Mouse (Mus musculus) neural tube, embryonic 13.5 days (tissue): Measurements from ENCODE around the gene Irf2. TPM values are rescaled to one million over a fixed set of nuclear protein-coding genes. Genes with fewer than 3 reads are reported as not detected.

ENCODE experiments used
- ATAC-seq: fragments of 200-750 bp; cut with Nextera tagmentation; 2 replicates; pipeline ENCODE4 v1.8.0; 2017; ENCODE audit warnings: low read depth, mild to moderate bottlenecking, moderate TSS enrichment, moderate library complexity
- H3K27ac ChIP-seq: fragments of 300-500 bp; sonication (generic); replicated peaks from 2 replicates; pipeline ENCODE4 v1.5.1; 2015; ENCODE audit warnings: moderate library complexity, mild to moderate bottlenecking, inconsistent platforms
- H3K27me3 ChIP-seq: fragments of 300-500 bp; sonication (generic); 2 replicates; pipeline ENCODE4 v1.6.1; 2015; ENCODE audit warnings: mild to moderate bottlenecking, inconsistent platforms
- H3K36me3 ChIP-seq: fragments of 300-500 bp; sonication (generic); 2 replicates; pipeline ENCODE4 v1.6.1; 2015; ENCODE audit warnings: mild to moderate bottlenecking, inconsistent platforms
- H3K4me1 ChIP-seq: fragments of 300-500 bp; sonication (generic); replicated peaks from 2 replicates; pipeline ENCODE4 v1.6.1; 2015; ENCODE audit warnings: inconsistent platforms
- H3K4me2 ChIP-seq: fragments of 300-500 bp; sonication (generic); 2 replicates; pipeline ENCODE4 v1.6.1; 2015; ENCODE audit warnings: inconsistent platforms, mild to moderate bottlenecking, moderate library complexity
- H3K4me3 ChIP-seq: fragments of 300-500 bp; sonication (generic); 2 replicates; pipeline ENCODE4 v1.5.1; 2015; ENCODE audit warnings: mild to moderate bottlenecking, inconsistent platforms
- H3K9ac ChIP-seq: fragments of 300-500 bp; sonication (generic); 2 replicates; pipeline ENCODE4 v1.6.1; 2015; ENCODE audit warnings: moderate library complexity, mild to moderate bottlenecking, inconsistent platforms
- H3K9me3 ChIP-seq: fragments of 300-500 bp; sonication (generic); 2 replicates; pipeline ENCODE4 v1.6.1; 2016; ENCODE audit warnings: inconsistent platforms
- WGBS: fragments of 180-500 bp; shearing (Covaris S2); methylation state at CpG from one replicate; pipeline ENCODE4 v1.1.7; 2015; 5-methylcytosine and 5-hydroxymethylcytosine counted together
- polyA plus RNA-seq: library from polyadenylated mRNA; unstranded; fragments of >200 nt; fragmentation: Nextera tagmentation; extraction: Ambion mirVana; gene quantifications from 2 replicates; pipeline ENCODE4 v1.2.1, GENCODE M21; 2015

Irf2 gene
- polyA plus RNA-seq, 1 experiment from 2014 or later: 13.5 TPM

GRCm38 (mm10) chr8:46818106-46818989 is 78.8 kb downstream of the Irf2 start:
- 0 out of 2 replicates have a peak, but pooled peaks cover 6% of the 10 kb centered on the region for H3K4me1 ChIP-seq
- no peak overlapping the region for H3K9ac ChIP-seq
- H3K9me3 ChIP-seq: no peaks in the 10 kb centered on the region
- no peak overlapping the region for H3K4me3 ChIP-seq
- ATAC-seq: no peak
- peaks cover 22% of the 10 kb centered on the region; the same call in 1 of the 2 replicates for H3K36me3 ChIP-seq
- 77% methylated on average over 14 of the region's 14 CpGs for WGBS
- no peaks in the 10 kb centered on the region for H3K27me3 ChIP-seq
- H3K4me2 ChIP-seq: no peak overlapping the region
- H3K27ac ChIP-seq: no peak overlapping the region

DNA sequence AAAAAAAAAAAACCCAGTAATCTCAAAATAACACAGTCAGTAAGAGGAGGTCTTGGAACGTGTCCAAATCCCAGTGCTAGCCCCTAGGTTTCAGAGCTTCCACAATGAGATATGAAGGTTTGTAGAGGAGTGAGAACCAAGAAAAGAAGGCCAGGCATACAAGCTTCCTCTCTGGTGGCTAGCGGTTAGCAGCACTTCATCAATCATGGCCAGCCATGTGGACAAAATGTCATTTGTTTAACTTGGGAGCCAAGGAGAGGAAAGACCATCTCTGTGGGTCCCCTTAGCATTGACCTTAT is 79.4 kb downstream of the Irf2 start:
- ATAC-seq: no peak

DNA sequence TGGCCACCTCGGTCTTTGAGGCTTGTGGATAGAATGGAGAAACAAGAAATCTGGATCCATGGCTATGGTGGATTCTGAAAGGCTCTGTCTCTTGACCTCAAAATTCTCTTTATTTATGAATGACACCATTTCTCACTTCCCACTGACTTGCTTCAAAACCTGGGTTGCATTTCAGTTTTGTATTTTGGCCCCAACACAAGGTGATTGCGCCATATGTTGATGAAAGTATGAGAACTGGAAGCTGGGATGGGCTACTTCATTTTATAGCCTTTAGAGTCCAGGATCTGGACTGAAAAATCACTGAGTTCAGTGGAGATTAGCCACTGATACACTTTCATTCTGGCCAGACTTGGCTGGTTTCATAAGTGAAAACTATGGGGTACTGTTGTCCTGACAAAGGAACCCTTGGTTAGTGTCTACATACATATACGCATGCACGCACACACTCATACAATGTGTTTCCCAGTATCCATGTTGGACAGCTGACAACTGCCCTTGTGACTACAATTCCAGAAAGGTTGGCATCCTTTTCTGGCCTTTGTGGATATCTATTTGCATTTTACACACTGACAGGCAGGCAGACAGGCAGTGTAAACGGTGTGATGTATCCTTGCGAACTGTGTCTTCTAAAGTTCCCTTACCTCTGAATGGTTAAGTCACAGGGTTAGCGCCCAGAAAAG is 89.3 kb downstream of the Irf2 start:
- no peaks in the 10 kb centered on the region for H3K9me3 ChIP-seq
- no peak overlapping the region for H3K27ac ChIP-seq
- H3K36me3 ChIP-seq: peaks cover 4% of the 10 kb centered on the region; the same call in 1 of the 2 replicates
- no peaks in the 10 kb centered on the region for H3K27me3 ChIP-seq
- H3K4me3 ChIP-seq: no peak overlapping the region
- ATAC-seq: no peak
- no peak overlapping the region for H3K4me2 ChIP-seq
- WGBS: 90% methylated on average over 7 of the region's 7 CpGs
- no peaks in the 10 kb centered on the region for H3K4me1 ChIP-seq
- H3K9ac ChIP-seq: no peak overlapping the region

More for the DNA sequence above, 79.4 kb downstream of the Irf2 start:
- Histone ChIP-seq H3K4me1 (0 out of 2 replicates have a peak, but pooled peaks cover 6% of the 10 kb centered on the region), H3K4me3 (no peak overlapping the region), H3K9ac (no peak overlapping the region), H3K27me3 (no peaks in the 10 kb centered on the region), H3K27ac (no peak overlapping the region), H3K36me3 (peaks cover 28% of the 10 kb centered on the region), H3K4me2 (no peak overlapping the region), H3K9me3 (no peaks in the 10 kb centered on the region)
- 66% methylated on average over 2 of the region's 2 CpGs for WGBS

DNA sequence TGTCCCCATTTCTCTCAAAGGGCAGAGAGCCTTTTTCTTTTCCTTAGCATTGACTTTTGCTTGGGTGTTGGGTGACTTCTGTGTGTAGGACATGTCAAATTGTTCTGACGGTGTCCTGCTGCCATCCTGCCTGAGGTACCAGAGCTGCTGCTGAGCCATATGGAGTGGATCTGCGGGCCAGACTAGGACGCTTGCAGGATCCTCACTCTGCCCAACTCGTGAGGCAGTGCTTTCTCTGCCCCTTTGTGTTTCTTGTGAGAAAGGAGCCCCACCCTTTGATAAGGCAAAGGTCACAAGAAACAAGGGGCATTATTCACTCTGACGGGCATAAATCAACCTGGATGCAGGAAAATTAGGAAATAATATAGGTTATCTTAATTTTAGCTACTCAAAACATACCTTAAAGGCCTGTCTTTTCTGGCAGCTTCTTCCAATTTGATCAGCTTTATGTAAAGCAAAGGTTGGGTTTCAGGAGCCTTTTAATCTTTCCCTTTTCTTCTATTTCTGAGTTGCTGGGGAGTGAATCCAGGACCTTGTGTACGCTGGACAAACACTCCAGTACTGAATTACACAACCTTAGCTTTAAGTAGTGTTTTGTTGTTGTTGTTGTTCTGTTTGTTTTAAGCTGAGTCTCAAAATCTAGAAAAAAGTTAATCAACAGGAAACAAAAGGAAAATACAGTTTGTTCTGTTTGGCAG is 90.0 kb downstream of the Irf2 start:
- Histone ChIP-seq H3K27ac (no peak overlapping the region), H3K9ac (no peak overlapping the region), H3K36me3 (no peaks in the 10 kb centered on the region), H3K27me3 (no peaks in the 10 kb centered on the region), H3K4me1 (no peaks in the 10 kb centered on the region), H3K4me3 (no peak overlapping the region), H3K9me3 (no peaks in the 10 kb centered on the region), H3K4me2 (no peak overlapping the region)
- 63% methylated on average over 6 of the region's 6 CpGs for WGBS
- no peak for ATAC-seq

DNA sequence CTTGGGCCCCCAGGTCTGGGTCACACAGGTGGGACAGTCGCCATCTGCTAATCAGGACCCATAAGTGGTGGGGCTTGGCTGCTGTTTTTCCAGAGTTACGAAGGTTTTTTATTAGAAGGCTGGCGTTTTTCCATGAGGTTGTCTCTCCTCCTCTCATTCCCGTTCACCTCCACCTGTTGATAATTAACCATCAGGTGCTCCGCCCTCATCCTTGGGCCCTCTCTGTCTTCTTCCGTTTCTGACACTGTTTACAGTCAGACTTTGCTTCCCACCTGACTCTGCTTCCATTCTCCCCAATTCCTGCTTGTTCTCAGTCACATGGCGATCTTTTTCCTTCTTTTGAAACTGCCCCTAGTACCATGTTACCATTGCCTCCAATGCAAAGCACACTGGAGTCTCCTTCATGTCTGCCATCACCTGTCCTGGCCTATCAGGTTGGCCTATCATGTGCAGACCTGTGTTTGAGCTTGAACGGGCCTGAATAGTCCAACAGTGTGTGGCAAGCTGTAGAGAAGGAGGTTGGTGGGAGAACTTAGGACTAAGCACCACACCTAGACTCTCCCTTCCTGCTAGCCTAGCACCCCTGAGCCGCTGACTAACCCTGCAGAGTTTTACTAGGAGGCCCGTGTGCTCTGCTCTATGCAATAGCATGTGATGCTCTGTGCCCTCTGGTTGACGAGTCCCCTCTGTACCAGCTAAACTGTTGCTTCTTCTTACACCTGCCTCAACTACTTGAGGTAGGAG is 90.8 kb downstream of the Irf2 start:
- H3K36me3 ChIP-seq: no peaks in the 10 kb centered on the region
- no peak overlapping the region for H3K4me3 ChIP-seq
- no peaks in the 10 kb centered on the region for H3K27me3 ChIP-seq
- H3K9me3 ChIP-seq: no peaks in the 10 kb centered on the region
- H3K27ac ChIP-seq: no peak overlapping the region
- no peak overlapping the region for H3K4me2 ChIP-seq
- H3K9ac ChIP-seq: no peak overlapping the region
- WGBS: 87% methylated on average over 11 of the region's 11 CpGs
- H3K4me1 ChIP-seq: no peaks in the 10 kb centered on the region
- ATAC-seq: no peak

DNA sequence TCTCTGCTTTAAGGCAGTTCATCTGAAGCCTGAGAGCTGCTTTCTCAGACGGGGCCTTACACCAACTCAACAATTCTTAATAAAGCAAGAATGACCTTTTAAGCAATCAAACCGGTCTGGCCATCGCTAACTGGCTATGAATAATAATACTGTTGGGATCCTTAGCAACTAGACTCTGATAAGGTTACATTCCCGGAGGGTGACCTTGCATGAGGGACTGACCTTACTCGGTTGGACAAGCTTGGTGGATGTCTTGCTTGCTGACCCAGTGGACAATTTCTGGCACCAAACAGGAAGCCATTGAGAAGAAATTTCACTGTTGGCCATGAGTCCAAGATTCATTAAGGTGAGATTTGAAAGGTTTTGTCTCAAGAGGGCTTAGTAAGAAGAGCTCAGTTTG is 92.4 kb downstream of the Irf2 start:
- Histone ChIP-seq H3K36me3 (no peaks in the 10 kb centered on the region), H3K27ac (no peak overlapping the region), H3K9me3 (no peaks in the 10 kb centered on the region), H3K27me3 (no peaks in the 10 kb centered on the region), H3K4me3 (no peak overlapping the region), H3K9ac (no peak overlapping the region), H3K4me2 (no peak overlapping the region), H3K4me1 (no peaks in the 10 kb centered on the region)
- 87% methylated on average over 5 of the region's 5 CpGs for WGBS
- ATAC-seq: no peak

DNA sequence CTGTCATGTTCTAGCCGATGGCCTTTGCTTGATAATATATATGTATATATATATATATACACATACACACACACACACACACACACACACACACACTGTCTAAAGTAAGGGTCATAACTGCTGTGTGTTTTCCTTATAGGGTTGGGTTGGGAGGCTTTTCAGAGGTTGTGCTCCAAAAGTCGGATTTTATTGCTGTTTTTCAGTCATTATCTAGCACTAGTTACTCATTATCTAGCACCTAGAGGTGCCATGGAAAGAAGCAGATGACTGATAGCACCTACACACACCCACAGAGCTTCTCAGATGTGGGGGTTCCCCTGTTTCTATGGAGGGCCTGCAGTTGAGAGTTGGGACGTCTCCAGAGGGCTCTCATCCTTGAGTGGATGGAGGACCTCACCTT is 92.9 kb downstream of the Irf2 start:
- H3K27ac ChIP-seq: no peak overlapping the region
- H3K4me3 ChIP-seq: no peak overlapping the region
- H3K9me3 ChIP-seq: no peaks in the 10 kb centered on the region
- H3K36me3 ChIP-seq: no peaks in the 10 kb centered on the region
- H3K4me1 ChIP-seq: no peaks in the 10 kb centered on the region
- ATAC-seq: no peak
- no peak overlapping the region for H3K4me2 ChIP-seq
- H3K27me3 ChIP-seq: no peaks in the 10 kb centered on the region
- 90% methylated on average over 3 of the region's 3 CpGs for WGBS
- no peak overlapping the region for H3K9ac ChIP-seq

DNA sequence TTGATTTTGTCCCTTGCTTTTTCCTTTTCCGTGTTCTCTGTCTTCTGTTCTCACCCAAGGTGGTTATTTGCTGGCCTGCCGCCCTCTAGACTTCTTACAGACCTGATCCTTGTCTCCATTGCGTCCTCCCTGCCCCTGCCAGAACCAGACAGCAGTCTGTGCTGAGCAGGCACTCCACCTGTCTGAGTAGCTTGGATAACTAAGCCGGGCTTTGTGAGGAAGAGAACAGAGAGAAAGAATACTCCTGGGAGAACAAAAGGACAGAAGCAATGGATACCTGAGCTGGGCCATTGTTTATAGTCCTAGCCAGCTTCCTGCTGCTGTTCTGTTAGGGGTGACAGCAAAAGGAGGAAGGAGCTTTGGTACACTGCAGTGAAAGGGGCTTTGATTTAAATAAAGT is 94.2 kb downstream of the Irf2 start:
- H3K27me3 ChIP-seq: no peaks in the 10 kb centered on the region
- WGBS: 63% methylated on average over 4 of the region's 4 CpGs
- no peak for ATAC-seq

GRCm38 (mm10) chr8:46834440-46834839 is 94.9 kb downstream of the Irf2 start:
- no peak for ATAC-seq
- H3K9me3 ChIP-seq: no peaks in the 10 kb centered on the region
- peaks cover 8% of the 10 kb centered on the region; the same call in 1 of the 2 replicates for H3K36me3 ChIP-seq
- WGBS: 90% methylated on average over 3 of the region's 3 CpGs
- H3K4me3 ChIP-seq: no peak overlapping the region
- no peaks in the 10 kb centered on the region for H3K27me3 ChIP-seq
- H3K27ac ChIP-seq: no peak overlapping the region
- H3K9ac ChIP-seq: no peak overlapping the region
- H3K4me1 ChIP-seq: no peaks in the 10 kb centered on the region
- H3K4me2 ChIP-seq: no peak overlapping the region

More for the DNA sequence above, 94.2 kb downstream of the Irf2 start:
- Histone ChIP-seq H3K9ac (no peak overlapping the region), H3K4me2 (no peak overlapping the region), H3K4me1 (no peaks in the 10 kb centered on the region), H3K36me3 (0 out of 2 replicates have a peak, but pooled peaks cover 3% of the 10 kb centered on the region), H3K4me3 (no peak overlapping the region), H3K9me3 (no peaks in the 10 kb centered on the region), H3K27ac (no peak overlapping the region)

- no peaks in the 10 kb centered on the region for H3K9me3 ChIP-seq
- H3K4me2 ChIP-seq: no peak overlapping the region
- no peaks in the 10 kb centered on the region for H3K4me1 ChIP-seq
- H3K36me3 ChIP-seq: peaks cover 19% of the 10 kb centered on the region
- H3K4me3 ChIP-seq: no peak overlapping the region
- H3K27me3 ChIP-seq: no peaks in the 10 kb centered on the region
- H3K27ac ChIP-seq: no peak overlapping the region
- 86% methylated on average over 8 of the region's 8 CpGs for WGBS
- no peak for ATAC-seq
- H3K9ac ChIP-seq: no peak overlapping the region
Measured at GRCm38 (mm10) chr8:46836011-46836652, 96.6 kb downstream of the Irf2 start.

- Histone ChIP-seq H3K4me3 (no peak overlapping the region), H3K36me3 (peaks cover 23% of the 10 kb centered on the region), H3K9ac (no peak overlapping the region), H3K27ac (no peak overlapping the region), H3K27me3 (no peaks in the 10 kb centered on the region), H3K9me3 (no peaks in the 10 kb centered on the region), H3K4me1 (no peaks in the 10 kb centered on the region), H3K4me2 (no peak overlapping the region)
- WGBS: 76% methylated on average over 5 of the region's 5 CpGs
- no peak for ATAC-seq
Measured at GRCm38 (mm10) chr8:46836949-46837348, 97.4 kb downstream of the Irf2 start.
